Mouse (Mus musculus): ENCODE measurements around the gene Hoxa6. TPM values are rescaled to one million over a fixed set of nuclear protein-coding genes. Genes with fewer than 3 reads are reported as not detected.

Gene Hoxa6
- total and polyA plus RNA-seq, 3 experiments: not detected

- no peaks in the 10 kb centered on the region for H3K27me3 ChIP-seq (ENCODE audit: control insufficient read depth in 1 of 2, insufficient read depth in 2 of 2, low read length in 2 of 2)
- no peaks in the 10 kb centered on the region for H3K79me2 ChIP-seq (ENCODE audit: control insufficient read depth, insufficient read depth, low read length, poor library complexity)
- H3K9ac ChIP-seq (ENCODE audit: control insufficient read depth, low read depth, low read length, poor library complexity, severe bottlenecking): no peak overlapping the region
- H3K36me3 ChIP-seq (ENCODE audit: control insufficient read depth in 1 of 2, insufficient read depth in 2 of 2, low read length in 2 of 2): no peaks in the 10 kb centered on the region
- no peak for DNase-seq (ENCODE audit: low read depth, low spot score)
- H3K27ac ChIP-seq (ENCODE audit: control insufficient read depth, low read depth, low read length): no peak overlapping the region
- H3K9me3 ChIP-seq (replicated peaks; ENCODE audit: insufficient read depth, low read length): no peaks in the 10 kb centered on the region
- H3K4me1 ChIP-seq (ENCODE audit: control insufficient read depth in 1 of 2, insufficient read depth in 2 of 2, low read length in 2 of 2): no peaks in the 10 kb centered on the region
- TF ChIP-seq MYB (IDR thresholded peaks at IDR 0.05; ENCODE audit: low read depth, low read length) (no peak), POLR2AphosphoS5 (IDR thresholded peaks at IDR 0.05; ENCODE audit: borderline replicate concordance, low read depth, low read length) (no peak), E2F4 (IDR thresholded peaks at IDR 0.05; ENCODE audit: borderline replicate concordance, low read depth, low read length) (no peak), MAX (IDR thresholded peaks at IDR 0.05; ENCODE audit: low read length) (no peak), POLR2A (IDR thresholded peaks at IDR 0.05; ENCODE audit: control insufficient read depth in 1 of 2, insufficient read depth in 1 of 2, low read depth in 1 of 2, low read length in 2 of 2, poor library complexity in 1 of 2) (no peak), NELFE (IDR thresholded peaks at IDR 0.05; ENCODE audit: low read depth, low read length) (no peak)
- no peak overlapping the region for H3K4me3 ChIP-seq (ENCODE audit: control insufficient read depth in 1 of 2, insufficient read depth in 1 of 2, low read depth in 2 of 2, low read length in 2 of 2)
These were observed 30.5 kb upstream of the Hoxa6 start for GRCm38 (mm10) chr6:52238976-52239375.

GRCm38 (mm10) chr6:52238155-52238545 lies 29.6 kb upstream of the Hoxa6 start:
- H3K27ac ChIP-seq (ENCODE audit: control insufficient read depth, low read depth, low read length): no peak overlapping the region
- H3K9me3 ChIP-seq (replicated peaks; ENCODE audit: insufficient read depth, low read length): no peaks in the 10 kb centered on the region
- no peaks in the 10 kb centered on the region for H3K27me3 ChIP-seq (ENCODE audit: control insufficient read depth in 1 of 2, insufficient read depth in 2 of 2, low read length in 2 of 2)
- no peak for DNase-seq (ENCODE audit: low read depth, low spot score)
- H3K9ac ChIP-seq (ENCODE audit: control insufficient read depth, low read depth, low read length, poor library complexity, severe bottlenecking): no peak overlapping the region
- no peaks in the 10 kb centered on the region for H3K79me2 ChIP-seq (ENCODE audit: control insufficient read depth, insufficient read depth, low read length, poor library complexity)
- no peak for TF ChIP-seq CHD2 (IDR thresholded peaks at IDR 0.05; ENCODE audit: low read length)
- no peaks in the 10 kb centered on the region for H3K4me1 ChIP-seq (ENCODE audit: control insufficient read depth in 1 of 2, insufficient read depth in 2 of 2, low read length in 2 of 2)
- no peaks in the 10 kb centered on the region for H3K36me3 ChIP-seq (ENCODE audit: control insufficient read depth in 1 of 2, insufficient read depth in 2 of 2, low read length in 2 of 2)
- H3K4me3 ChIP-seq (ENCODE audit: control insufficient read depth in 1 of 2, insufficient read depth in 1 of 2, low read depth in 2 of 2, low read length in 2 of 2): no peak overlapping the region

- H3K36me3 ChIP-seq (ENCODE audit: control insufficient read depth in 1 of 2, insufficient read depth in 2 of 2, low read length in 2 of 2): no peaks in the 10 kb centered on the region
- DNase-seq (ENCODE audit: low read depth, low spot score): no peak
- H3K9ac ChIP-seq (ENCODE audit: control insufficient read depth, low read depth, low read length, poor library complexity, severe bottlenecking): no peak overlapping the region
- no peaks in the 10 kb centered on the region for H3K4me1 ChIP-seq (ENCODE audit: control insufficient read depth in 1 of 2, insufficient read depth in 2 of 2, low read length in 2 of 2)
- H3K79me2 ChIP-seq (ENCODE audit: control insufficient read depth, insufficient read depth, low read length, poor library complexity): no peaks in the 10 kb centered on the region
- H3K27me3 ChIP-seq (ENCODE audit: control insufficient read depth in 1 of 2, insufficient read depth in 2 of 2, low read length in 2 of 2): no peaks in the 10 kb centered on the region
- no peak for TF ChIP-seq HCFC1 (IDR thresholded peaks at IDR 0.05; ENCODE audit: low read depth, low read length)
- TF ChIP-seq RAD21 (IDR thresholded peaks at IDR 0.05; ENCODE audit: low read depth, low read length): no peak
- no peak for TF ChIP-seq E2F4 (IDR thresholded peaks at IDR 0.05; ENCODE audit: borderline replicate concordance, low read depth, low read length)
- TF ChIP-seq POLR2AphosphoS2 (IDR thresholded peaks at IDR 0.05; ENCODE audit: low read length): no peak
- no peak for TF ChIP-seq MXI1 (IDR thresholded peaks at IDR 0.05; ENCODE audit: low read depth, low read length)
- TF ChIP-seq GATA1 (IDR thresholded peaks at IDR 0.05; ENCODE audit: low read depth, low read length): no peak
- no peak for TF ChIP-seq UBTF (IDR thresholded peaks at IDR 0.05; ENCODE audit: borderline replicate concordance, insufficient read depth, low read depth, low read length)
- no peak for TF ChIP-seq CTCF (IDR thresholded peaks at IDR 0.05 in 2 of 3, conservative IDR thresholded peaks at IDR 0.05 in 1 of 3; ENCODE audit: control insufficient read depth in 1 of 3, insufficient read depth in 1 of 3, low read depth in 2 of 3, low read length in 3 of 3, poor library complexity in 1 of 3, severe bottlenecking in 1 of 3)
- TF ChIP-seq SMC3 (IDR thresholded peaks at IDR 0.05; ENCODE audit: low read depth, low read length): no peak
- TF ChIP-seq BHLHE40 (IDR thresholded peaks at IDR 0.05; ENCODE audit: borderline replicate concordance, low read depth, low read length): no peak
- no peak for TF ChIP-seq TAL1 (IDR thresholded peaks at IDR 0.05; ENCODE audit: low read length)
- no peak for TF ChIP-seq CHD2 (IDR thresholded peaks at IDR 0.05; ENCODE audit: low read length)
- no peak for TF ChIP-seq ZNF384 (IDR thresholded peaks at IDR 0.05; ENCODE audit: low read depth, low read length)
- no peaks in the 10 kb centered on the region for H3K9me3 ChIP-seq (replicated peaks; ENCODE audit: insufficient read depth, low read length)
- H3K4me3 ChIP-seq (ENCODE audit: control insufficient read depth in 1 of 2, insufficient read depth in 1 of 2, low read depth in 2 of 2, low read length in 2 of 2): no peak overlapping the region
- no peak overlapping the region for H3K27ac ChIP-seq (ENCODE audit: control insufficient read depth, low read depth, low read length)
These were observed 29.0 kb upstream of the Hoxa6 start for GRCm38 (mm10) chr6:52237346-52238154.

Measured in MEL (cell line).